ENCODE assay signal across 7 mouse cellular contexts in the genomic region with DNA sequence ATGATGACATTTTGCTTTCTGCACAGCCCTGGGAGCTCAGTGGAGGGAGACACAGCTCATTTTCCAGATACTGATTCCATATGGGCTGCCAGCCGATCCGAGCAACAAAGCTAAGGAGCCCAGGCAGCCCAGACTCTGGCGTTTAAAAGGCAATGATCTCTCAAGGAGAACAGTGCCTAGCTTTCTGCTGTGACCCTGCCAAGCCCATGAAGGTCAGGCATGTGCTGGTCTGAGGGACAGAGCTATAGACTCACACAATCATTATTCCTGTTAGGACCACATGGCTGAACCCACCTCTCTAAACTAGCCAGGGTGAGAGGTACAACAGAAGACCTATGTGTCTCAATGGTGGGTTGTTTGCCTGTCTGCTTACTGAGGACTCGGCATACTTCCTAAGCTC. TPM values are rescaled to one million over a fixed set of nuclear protein-coding genes. Genes with fewer than 3 reads are reported as not detected.
DNase-seq lines count a peak whose midpoint lies in the region; ATAC-seq lines count a peak whose summit lies in the region.

No protein-coding gene starts in this region.

- H3K27ac ChIP-seq in forebrain, embryonic 13.5 days: peak overlapping the region; percentile 37
- peak overlapping the region; percentile 82 for H3K27ac ChIP-seq in midbrain, embryonic 14.5 days (replicated peaks; ENCODE audit: low read depth, low read length)

- peak; percentile 28 for DNase-seq in kidney, adult 18-20 months
- DNase-seq in kidney, postnatal 14 days: no peak
- DNase-seq in adrenal gland, postnatal 14 days: peak; percentile 58
- peak; percentile 65 for DNase-seq in midbrain, embryonic 14.5 days
- DNase-seq in spleen, postnatal 36 days (ENCODE audit: low spot score in 2 of 2): no peak
- DNase-seq in gastrocnemius, postnatal 4 days (ENCODE audit: low spot score in 2 of 2): no peak

- H3K9ac ChIP-seq in forebrain, embryonic 13.5 days: peak overlapping the region; percentile 27; the same call in 1 of the 2 replicates
- H3K9ac ChIP-seq in midbrain, embryonic 14.5 days (replicated peaks; ENCODE audit: low read length): peak overlapping the region; percentile 38

- no peaks in the 10 kb centered on the region for H3K9me3 ChIP-seq in forebrain, embryonic 13.5 days (replicated peaks)
- no peaks in the 10 kb centered on the region for H3K9me3 ChIP-seq in midbrain, embryonic 14.5 days (ENCODE audit: control insufficient read depth, low read length)

- no peak overlapping the region for H3K4me3 ChIP-seq in forebrain, embryonic 13.5 days
- H3K4me3 ChIP-seq in midbrain, embryonic 14.5 days (replicated peaks; ENCODE audit: low read depth, low read length): no peak overlapping the region

- H3K36me3 ChIP-seq in forebrain, embryonic 13.5 days (ENCODE audit: poor library complexity, severe bottlenecking): peaks cover 2% of the 10 kb centered on the region; the same call in 1 of the 2 replicates
- H3K36me3 ChIP-seq in midbrain, embryonic 14.5 days (ENCODE audit: control insufficient read depth, insufficient read depth, low read length): no peaks in the 10 kb centered on the region

- H3K4me2 ChIP-seq in forebrain, embryonic 13.5 days: peak overlapping the region; percentile 29
- peak overlapping the region; percentile 42 for H3K4me2 ChIP-seq in midbrain, embryonic 14.5 days (ENCODE audit: low read length)

- no peaks in the 10 kb centered on the region for H3K27me3 ChIP-seq in forebrain, embryonic 13.5 days
- H3K27me3 ChIP-seq in midbrain, embryonic 14.5 days (ENCODE audit: control insufficient read depth, insufficient read depth, low read length): no peaks in the 10 kb centered on the region

- 18% methylated on average over 4 of the region's 4 CpGs for WGBS in forebrain, embryonic 13.5 days
- 6% methylated on average over 4 of the region's 4 CpGs for WGBS in midbrain, embryonic 14.5 days

- H3K4me1 ChIP-seq in forebrain, embryonic 13.5 days: peaks cover 41% of the 10 kb centered on the region
- H3K4me1 ChIP-seq in midbrain, embryonic 14.5 days (ENCODE audit: control insufficient read depth, insufficient read depth, low read length): peaks cover 31% of the 10 kb centered on the region

- ATAC-seq in forebrain, embryonic 13.5 days: peak; percentile 51
- ATAC-seq in midbrain, embryonic 14.5 days (ENCODE audit: low FRiP score, low TSS enrichment): peak; percentile 11; the same call in 1 of the 2 replicates

RNA-seq across cellular contexts. Expression of a gene that starts 44.1 kb away (rescaled TPM):
- total RNA-seq in adrenal gland, postnatal 14 days (2021): 59.6 and 67.1 TPM in 2 replicates
- polyA plus RNA-seq in forebrain, embryonic 13.5 days (2015; fragmentation: Nextera tagmentation; extraction: Ambion mirVana): 49.9 and 50.0 TPM in 2 replicates
- 43.7 and 52.7 TPM in 2 replicates for polyA plus RNA-seq in midbrain, embryonic 14.5 days (2014; fragmentation: Nextera tagmentation; extraction: Ambion mirVana)
- 10 to 100 TPM; 35.1 to 36.5 TPM for total RNA-seq in gastrocnemius, postnatal 4 days (2021)

Comparison
In these comparisons a context has a peak if more than half of its experiments do, and no peak if none do; other contexts are left out.
1. DNase-seq: peak in kidney, adult 18-20 months (single experiment), adrenal gland, postnatal 14 days (single experiment) and midbrain, embryonic 14.5 days (single experiment); none in kidney, postnatal 14 days (single experiment), spleen, postnatal 36 days (0 of 2) and gastrocnemius, postnatal 4 days (0 of 2).